Mouse (Mus musculus): ENCODE measurements around the gene Crybg1.

The Crybg1 gene

DNA sequence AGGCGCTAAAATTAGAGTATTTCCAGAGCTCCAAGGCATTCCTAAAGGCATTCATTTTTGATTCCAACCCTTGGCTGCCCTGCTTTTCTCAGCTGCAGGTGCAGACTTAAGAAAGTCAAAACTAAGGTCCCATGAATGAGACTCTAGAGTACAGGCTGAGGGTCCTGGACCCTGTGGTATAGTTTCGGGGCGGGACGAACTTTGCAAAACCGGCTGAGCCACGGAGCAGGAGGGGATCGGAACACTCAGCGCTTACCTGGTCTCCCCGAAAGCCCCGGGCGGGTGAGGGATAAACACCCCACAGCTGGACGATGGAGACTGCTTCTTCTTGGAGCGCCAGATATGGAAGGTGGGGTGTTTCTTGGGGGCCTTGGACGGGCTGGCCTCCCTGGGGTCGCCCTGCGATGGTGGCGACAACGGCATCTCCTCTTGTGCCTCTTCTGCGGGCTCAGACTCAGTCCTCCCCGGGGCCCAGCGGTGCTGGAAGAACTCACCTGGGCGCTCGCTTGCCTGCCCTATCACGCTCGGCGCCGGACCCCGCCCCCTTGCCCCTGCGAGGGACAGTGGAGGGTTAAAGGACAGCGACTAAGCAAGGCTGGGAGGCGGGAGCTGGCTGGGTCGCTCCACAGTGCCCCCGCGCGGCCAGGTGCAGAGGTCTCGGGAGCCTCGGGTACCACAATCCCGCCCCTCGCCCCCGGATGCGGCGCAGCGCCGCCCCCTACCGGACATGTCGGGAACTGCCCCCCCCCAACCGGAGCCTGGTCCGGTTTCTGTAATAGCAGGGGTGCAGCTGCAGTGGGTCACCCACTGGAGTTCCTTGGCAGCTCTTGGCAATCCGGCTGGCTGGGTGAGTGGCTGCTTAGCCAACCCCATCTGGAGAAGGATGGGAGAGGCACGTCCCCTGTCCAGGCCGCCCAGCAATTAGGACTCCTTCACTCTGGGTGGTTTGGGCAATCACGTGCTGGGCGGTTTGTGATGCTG, at the start of gene Crybg1:
TSS of gene Crybg1 (minus strand) at position 517 of the 981 bp plus-strand sequence.
- CTCF ChIA-PET, result interaction anchor here (0.5 to 2.2 kb wide), 49 partner anchors 9 to 1841 kb away, joined by 3 to 16 read pairs (median 4); partner anchors contain the start of gene Pdss2 (in 1 of the 4)
- POLR2A ChIA-PET, result no interaction called here

DNA sequence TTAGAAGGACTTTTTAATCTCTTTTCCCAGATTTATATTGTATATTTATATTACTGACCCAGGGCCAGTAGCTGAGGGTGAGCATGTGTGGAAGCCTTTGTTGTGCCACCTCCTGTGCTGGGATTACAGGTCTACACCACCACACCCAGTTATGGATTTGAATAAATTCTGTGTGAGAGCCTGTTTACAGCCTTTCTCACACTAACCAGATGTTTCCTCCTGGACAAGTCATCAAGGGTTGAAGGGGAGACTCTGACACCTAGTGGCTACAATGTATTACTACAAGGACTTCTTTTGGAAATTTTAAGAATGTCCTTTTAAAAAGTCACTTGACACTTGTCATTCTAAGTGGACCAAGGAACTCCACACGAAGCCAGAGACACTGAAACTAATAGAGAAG, 28.7 kb upstream of the Crybg1 start:
- ChIA-PET POLR2A (no interaction called here), CTCF (interaction anchor here (0.6 to 1.3 kb wide), 4 partner anchors 54 to 339 kb away, joined by 3 to 9 read pairs (median 4); no protein-coding TSS in a partner anchor)

DNA sequence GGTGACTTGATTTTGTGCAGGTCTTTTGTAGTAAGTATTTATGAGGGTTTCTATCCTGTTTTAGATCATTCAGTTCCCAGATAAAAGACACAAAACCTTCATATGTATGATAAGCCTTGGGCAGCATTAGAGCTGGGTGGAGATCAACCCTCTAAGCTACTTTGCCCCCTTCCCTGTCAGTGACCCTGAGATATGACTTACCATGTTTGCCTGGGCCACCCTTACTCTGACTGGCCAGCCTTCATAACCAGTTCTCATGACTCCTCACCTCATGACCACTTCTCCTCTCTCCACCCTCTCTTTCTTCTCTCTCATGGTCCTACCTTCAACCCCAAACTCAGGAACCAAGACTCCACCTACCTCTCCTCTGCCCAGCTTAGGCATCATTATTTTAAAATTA, 27.9 kb upstream of the Crybg1 start:
- ChIA-PET POLR2A (interaction anchor here in 1 of 4 experiments (1.0 kb wide), 1 partner anchor 62 kb away, joined by 3 read pairs; no protein-coding TSS in a partner anchor), CTCF (interaction anchor here in 3 of 4 experiments (0.6 to 1.3 kb wide), 5 partner anchors 59 to 600 kb away, joined by 3 to 7 read pairs (median 3); no protein-coding TSS in a partner anchor)

DNA sequence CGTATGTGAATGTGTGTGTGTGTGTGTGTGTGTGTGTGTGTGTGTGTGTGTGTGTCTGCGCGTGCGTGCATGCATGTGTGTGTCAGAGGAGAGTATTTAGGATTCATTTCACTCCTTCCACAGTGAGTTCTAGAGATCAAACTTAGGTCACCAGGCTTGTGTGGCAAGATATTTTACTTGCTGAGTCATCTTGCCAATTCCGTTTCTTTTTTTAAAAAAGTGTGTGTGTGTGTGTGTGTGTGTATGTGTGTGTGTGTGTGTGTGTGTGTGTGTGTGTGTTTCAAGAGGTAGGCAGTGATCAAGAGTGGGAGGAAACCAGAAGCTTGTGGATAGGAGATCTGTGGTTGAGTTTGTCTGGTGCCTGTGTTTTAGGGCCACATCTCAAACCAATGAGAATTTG, 27.5 kb upstream of the Crybg1 start:
- POLR2A ChIA-PET, result interaction anchor here in 1 of 4 experiments (1.0 kb wide), 1 partner anchor 62 kb away, joined by 3 read pairs; no protein-coding TSS in a partner anchor
- CTCF ChIA-PET, result interaction anchor here in 2 of 4 experiments (0.9 to 1.3 kb wide), 3 partner anchors 59 to 81 kb away, joined by 3 to 4 read pairs (median 3); no protein-coding TSS in a partner anchor

DNA sequence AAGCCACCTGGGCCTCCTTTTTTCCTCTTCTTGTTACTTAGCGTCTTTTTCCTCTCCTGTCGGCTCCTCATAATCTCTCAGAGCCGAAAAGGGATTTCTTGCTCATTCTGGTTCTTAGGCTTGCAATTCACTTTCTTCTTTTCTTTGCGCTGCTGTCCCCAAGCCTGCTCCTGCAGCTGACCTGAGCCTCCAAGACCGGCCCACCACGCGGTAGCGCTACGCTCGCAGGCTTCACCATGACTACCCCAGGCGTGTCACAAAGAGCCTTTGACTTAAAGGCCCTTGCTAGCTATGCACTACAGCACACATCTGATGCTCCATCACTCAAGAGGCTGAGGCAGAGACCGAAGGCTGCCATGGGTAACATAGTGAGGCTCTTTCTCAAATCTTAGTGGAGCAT, 21.5 kb upstream of the Crybg1 start:
- POLR2A ChIA-PET, result no interaction called here
- CTCF ChIA-PET, result interaction anchor here in 2 of 4 experiments (0.9 to 1.7 kb wide), 2 partner anchors 21 to 216 kb away, joined by 4 to 6 read pairs (median 5); partner anchors contain the start of gene Crybg1 (in 2 of the 2)

DNA sequence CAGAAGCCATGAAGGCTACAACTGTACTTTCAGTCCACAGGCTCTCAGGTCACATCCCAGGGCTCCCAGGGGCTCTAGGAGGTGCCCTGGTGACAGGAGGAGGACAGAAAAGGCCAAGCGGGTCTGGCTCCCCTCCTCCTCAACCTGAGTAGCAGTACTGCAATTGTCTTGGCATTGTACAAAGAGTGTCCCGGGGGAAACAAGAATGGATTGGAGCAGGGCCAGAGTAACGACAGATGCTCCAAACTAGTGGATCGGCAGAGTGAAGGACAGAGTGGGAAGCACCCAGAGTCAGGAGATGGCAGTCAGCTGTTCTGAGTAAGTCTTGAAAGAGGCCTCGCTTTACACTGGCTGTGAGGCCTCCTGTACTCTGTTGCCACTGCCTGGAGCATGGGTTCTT, 18.4 kb upstream of the Crybg1 start:
- POLR2A ChIA-PET, result no interaction called here
- CTCF ChIA-PET, result no interaction called here

DNA sequence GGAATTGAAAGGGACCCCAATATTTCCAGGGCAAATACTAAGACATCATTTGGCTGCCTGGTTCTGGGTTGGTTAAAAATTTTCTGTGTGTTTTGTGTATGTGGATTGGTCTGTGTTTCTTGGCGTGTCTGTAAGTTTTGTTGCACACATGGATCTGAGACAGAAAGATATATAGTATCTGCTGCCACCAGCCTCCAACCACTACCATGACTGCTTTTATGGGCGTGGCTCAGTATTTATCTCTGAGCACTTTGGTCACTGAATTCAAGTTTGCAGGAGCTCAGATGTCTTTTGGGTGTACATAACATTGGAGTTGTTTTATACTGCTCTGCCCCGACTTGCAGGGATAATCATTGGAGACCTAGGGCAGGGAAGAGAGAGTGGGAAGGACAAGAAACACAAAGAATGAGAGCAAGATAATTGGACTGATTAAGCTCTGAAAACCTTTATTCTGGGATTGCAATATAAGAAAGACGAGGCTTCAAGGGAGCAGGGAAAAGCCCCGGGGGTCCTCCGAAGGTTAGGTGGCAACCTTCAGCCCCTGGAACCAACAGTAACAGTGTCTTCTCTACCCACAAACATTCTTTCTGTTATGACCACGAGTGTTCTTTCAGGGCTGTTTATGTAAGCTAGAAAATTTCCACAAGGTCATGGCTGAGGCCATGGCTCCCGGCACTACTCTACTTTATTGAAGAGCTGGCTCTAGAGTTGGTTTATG, 15.8 kb upstream of the Crybg1 start:
- ChIA-PET CTCF (interaction anchor here in 1 of 4 experiments (0.6 kb wide), 1 partner anchor 9 kb away, joined by 5 read pairs; no protein-coding TSS in a partner anchor), POLR2A (no interaction called here)

DNA sequence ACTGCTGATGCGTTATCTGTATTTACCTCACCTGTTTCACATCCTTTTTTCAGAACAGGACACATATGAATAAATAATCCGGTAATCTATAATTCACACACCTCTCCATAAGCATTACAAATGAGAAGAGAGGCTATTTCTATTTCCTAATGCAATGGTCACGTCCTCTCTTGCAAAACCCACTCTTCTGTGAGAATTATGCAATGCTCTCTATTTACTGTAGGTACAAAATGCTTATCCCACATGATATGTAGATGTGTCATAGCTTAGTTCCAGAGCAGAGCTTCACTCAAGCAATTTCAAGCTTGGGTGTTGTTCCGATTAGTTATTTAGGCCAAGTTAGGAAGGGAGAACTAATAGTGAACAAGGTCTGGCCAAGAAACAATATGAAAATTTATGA, 14.4 kb upstream of the Crybg1 start:
- POLR2A ChIA-PET, result no interaction called here
- CTCF ChIA-PET, result interaction anchor here in 1 of 4 experiments (0.6 kb wide), 1 partner anchor 180 kb away, joined by 3 read pairs; no protein-coding TSS in a partner anchor

DNA sequence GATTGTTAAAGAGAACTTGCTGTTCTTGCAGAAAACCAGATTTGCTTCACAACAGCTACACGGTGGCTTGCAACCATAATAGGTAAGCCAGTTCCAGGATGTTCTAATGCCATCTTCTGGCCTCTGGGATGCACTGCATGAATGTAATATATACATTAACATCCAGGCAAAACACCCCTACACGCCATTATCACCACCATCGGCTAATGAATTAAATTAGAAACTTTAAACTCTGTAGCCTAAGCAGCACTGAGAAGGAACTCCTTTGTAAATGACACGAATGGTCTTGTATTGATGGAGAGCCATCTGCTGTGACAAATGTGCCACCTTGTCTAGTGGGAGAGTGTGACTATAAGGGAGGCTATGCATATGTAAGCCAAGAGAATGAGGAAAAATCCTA, 11.5 kb upstream of the Crybg1 start:
- CTCF ChIA-PET, result interaction anchor here in 2 of 4 experiments (0.7 to 1.5 kb wide), 4 partner anchors 11 to 1173 kb away, joined by 3 to 8 read pairs (median 5); partner anchors contain the start of gene Crybg1 (in 1 of the 2)
- POLR2A ChIA-PET, result no interaction called here

DNA sequence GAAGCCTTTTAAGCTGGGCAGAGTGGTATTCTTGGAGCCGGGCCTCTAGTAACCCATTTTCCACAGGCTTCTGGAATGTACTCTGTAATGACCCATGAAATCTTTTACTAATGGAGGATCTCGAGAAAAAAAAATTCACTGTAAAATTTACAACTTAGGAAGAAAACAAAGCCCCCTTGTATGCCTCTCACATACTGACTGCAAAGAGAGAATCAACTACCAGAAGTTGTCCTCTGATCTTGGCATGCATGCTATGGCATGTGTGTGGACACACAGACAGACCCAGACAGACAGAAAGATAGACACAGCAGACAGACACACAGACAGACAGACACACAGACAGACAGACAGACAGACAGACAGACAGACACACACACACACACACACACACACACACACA, 8.8 kb upstream of the Crybg1 start:
- ChIA-PET CTCF (interaction anchor here in 1 of 4 experiments (1.8 kb wide), 1 partner anchor 9 kb away, joined by 7 read pairs; the partner anchor contains the start of gene Crybg1), POLR2A (no interaction called here)

DNA sequence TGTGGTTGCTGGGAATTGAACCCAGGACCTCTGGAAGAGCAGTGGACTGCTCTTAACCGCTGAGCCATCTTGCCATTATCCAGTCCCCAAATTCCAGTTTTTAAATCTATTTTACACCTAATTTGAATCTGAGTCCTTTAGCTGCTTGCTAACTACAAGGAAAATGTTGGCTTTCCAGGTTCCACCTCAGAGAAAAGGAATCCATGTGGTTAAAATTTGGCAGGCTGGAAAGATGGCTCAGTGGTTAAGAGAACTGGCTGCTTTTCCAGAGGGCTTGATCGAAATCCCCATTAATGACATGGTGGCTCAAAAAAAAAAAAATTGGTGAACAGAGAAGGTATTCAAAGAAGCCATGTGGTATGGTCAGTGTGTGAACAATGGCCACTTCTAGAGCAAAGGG, 1.8 kb upstream of the Crybg1 start:
- CTCF ChIA-PET, result interaction anchor here in 1 of 4 experiments (1.0 kb wide), 1 partner anchor 29 kb away, joined by 3 read pairs; no protein-coding TSS in a partner anchor
- POLR2A ChIA-PET, result no interaction called here

DNA sequence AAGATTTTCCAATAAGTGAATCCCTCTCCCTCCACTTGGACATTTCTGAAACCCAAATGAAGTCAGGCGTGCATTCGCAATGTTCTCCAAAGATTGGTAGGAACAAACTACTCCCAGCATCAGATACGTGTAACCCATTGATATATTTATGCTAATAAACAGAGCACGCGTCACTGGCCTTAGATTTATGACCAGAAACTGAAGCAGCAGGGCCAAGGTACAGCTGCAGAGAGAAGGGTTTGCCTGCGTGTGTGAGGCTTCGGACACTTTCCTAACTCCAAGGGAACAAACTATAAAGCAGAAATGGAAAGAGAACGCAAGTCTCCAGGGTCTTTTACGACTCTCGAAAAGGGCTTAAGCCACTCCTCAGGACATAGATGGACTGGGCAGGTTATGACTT, 5.3 kb downstream of the Crybg1 start:
- ChIA-PET CTCF (no interaction called here), POLR2A (no interaction called here)

DNA sequence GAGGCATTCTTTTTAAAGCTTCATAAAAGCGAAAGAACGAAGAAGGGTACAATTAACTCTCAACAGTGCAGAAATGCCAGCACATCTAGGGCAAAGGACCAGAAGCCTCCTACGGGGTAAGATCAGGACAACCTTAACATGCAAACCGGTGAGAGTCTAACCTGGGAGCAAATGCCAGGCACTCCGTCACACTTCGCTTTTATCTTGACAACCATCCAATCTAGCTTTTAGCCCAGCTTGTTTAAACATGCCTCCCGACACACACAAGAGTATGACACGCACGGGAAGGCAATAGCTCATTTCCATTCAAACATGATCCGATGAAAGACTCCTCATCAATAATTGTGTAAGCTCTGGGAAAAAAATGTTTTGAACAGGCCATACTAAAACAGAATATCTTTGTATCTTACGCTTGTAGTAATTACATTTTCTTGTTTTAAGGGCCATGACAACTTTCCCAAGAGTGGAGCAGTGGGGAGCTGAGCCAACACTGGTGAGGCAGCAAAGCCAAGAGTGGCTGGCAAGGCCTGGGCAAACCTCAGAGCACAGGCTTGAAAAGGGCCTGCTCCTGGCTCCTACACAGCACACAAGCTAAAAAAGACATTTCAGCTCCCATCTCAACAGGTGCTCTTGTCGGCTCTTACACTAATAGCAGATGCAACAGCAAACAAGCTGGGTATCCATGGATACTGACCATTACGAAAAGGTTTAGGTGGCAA, 10.4 kb downstream of the Crybg1 start:
- ChIA-PET POLR2A (interaction anchor here in 1 of 4 experiments (0.6 kb wide), 1 partner anchor 1197 kb away, joined by 3 read pairs; no protein-coding TSS in a partner anchor), CTCF (no interaction called here)

DNA sequence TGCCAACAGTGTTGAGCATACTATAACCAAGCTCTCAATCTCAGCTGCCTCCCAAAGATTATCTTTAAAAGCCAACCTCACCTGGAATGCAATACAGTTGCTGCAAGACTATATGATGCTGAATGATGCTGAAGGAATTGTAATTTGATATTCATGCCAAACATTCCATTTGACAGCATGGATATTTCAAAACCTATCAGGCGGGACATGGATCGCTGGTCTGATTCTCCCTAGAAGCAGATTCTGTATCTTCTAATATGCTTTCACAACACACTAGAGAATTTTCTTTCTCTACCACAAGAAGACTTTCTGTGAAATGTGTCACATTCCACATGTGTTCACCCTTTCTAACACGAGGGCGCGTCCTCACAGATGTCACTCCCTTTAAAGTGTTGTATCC, 22.6 kb downstream of the Crybg1 start:
- POLR2A ChIA-PET, result interaction anchor here in 1 of 4 experiments (1.1 kb wide), 1 partner anchor 8 kb away, joined by 4 read pairs; no protein-coding TSS in a partner anchor
- CTCF ChIA-PET, result interaction anchor here in 1 of 4 experiments (1.0 kb wide), 1 partner anchor 171 kb away, joined by 3 read pairs; no protein-coding TSS in a partner anchor

DNA sequence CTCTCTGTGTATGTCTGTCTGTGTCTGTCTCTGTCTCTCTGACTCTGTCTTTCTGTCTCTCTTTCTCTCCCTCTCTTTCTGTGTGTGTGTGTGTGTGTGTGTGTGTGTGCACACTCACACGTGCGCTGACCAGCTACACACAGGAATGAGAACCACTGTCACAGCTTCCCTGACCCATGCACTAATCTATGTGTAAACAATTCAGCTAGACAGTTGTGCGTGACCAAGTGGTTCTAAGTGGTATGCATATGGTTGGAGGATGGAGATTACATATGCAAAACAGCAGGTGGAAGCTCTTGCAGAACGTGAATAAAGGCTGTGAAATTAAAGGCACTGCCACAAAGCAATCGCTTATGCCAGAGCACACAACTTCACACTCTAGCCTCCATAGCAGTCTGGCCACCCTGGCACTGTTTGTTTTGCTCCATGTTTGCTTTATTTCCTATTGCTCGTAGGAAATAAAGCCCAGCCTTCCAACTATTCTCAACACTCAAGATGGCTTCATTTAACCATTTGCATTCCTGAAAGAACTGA, 24.2 kb downstream of the Crybg1 start:
- ChIA-PET POLR2A (interaction anchor here in 1 of 4 experiments (1.0 kb wide), 1 partner anchor 50 kb away, joined by 3 read pairs; no protein-coding TSS in a partner anchor), CTCF (no interaction called here)

DNA sequence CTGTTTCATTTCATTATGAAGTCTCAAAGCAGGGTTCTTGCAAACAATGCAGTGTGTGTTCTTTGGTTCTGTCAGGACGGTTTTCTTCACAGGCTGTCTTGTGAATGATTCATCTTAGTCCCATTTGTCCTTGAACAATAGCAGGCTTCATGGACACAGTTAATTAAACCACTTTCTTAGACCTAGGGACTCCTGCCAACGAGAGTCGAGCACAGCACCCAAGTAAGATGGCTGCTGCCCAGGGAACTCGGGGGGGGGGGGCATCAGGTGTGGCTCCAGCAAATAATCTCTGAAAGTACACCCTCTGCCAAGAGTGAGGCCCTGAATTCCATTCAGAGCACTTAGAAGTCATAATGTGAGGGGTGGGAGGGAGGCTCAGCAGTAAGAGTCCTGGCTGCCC, 30.0 kb downstream of the Crybg1 start:
- CTCF ChIA-PET, result no interaction called here
- POLR2A ChIA-PET, result no interaction called here

DNA sequence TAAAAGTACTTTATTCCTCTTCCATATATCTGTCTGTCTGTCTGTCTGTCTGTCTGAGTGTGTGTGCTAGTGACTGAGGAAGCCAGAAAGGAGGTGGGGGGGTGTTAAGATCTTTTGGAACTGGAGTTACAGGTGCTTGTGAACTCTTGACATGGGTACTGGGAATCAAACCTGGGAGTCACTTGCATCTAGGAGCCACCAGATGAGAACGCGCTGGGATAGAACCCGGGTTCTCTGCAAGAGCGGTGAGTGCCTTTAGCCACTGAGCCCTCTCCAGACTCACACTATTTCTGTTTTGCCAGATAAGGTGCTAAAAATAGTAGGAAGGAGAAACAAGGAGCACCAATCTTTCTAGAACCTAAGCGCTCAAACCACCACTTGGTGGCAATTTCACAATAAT, 31.9 kb downstream of the Crybg1 start:
- POLR2A ChIA-PET, result no interaction called here

DNA sequence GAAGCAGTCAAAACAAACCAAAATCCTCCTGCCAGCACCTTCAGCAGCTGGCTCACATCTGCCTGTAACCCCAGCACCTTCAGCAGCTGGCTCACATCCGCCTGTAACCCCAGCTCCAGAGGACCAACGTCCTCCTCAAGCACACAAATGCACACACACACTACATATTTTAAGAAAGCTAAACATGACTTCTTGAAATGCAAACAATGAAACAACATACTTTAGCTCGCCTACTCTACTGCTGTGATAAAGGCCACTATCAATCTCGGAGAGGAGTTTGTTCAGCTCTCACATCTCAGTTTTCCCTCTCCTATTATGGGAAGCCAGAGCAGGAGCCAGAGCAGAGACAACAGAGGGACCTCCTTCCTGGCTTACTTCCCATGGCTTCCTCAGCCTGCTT, 34.0 kb downstream of the Crybg1 start:
- POLR2A ChIA-PET, result interaction anchor here in 1 of 4 experiments (1.0 kb wide), 1 partner anchor 62 kb away, joined by 3 read pairs; no protein-coding TSS in a partner anchor
- CTCF ChIA-PET, result interaction anchor here in 1 of 4 experiments (0.5 kb wide), 1 partner anchor 76 kb away, joined by 23 read pairs; no protein-coding TSS in a partner anchor

More for the DNA sequence above, 31.9 kb downstream of the Crybg1 start:
- CTCF ChIA-PET, result interaction anchor here in 1 of 4 experiments (0.9 kb wide), 1 partner anchor 32 kb away, joined by 4 read pairs; the partner anchor contains the start of gene Crybg1

All from embryonic stem cell, embryonic (primary cell).